Mouse (Mus musculus): ENCODE measurements around the gene Fmnl1. TPM values are rescaled to one million over a fixed set of nuclear protein-coding genes. Genes with fewer than 3 reads are reported as not detected.

Fmnl1 gene
- polyA plus RNA-seq, 1 experiment from 2014 or later: 7.5 TPM

- Histone ChIP-seq H3K4me2 (no peak overlapping the region), H3K9me3 (no peaks in the 10 kb centered on the region), H3K36me3 (replicated peaks) (no peaks in the 10 kb centered on the region), H3K4me1 (peaks cover 45% of the 10 kb centered on the region), H3K4me3 (no peak overlapping the region), H3K9ac (no peak overlapping the region), H3K27ac (peak overlapping the region; percentile 32; the same call in 1 of the 2 replicates), H3K27me3 (replicated peaks) (peaks cover 3% of the 10 kb centered on the region; the same call in 1 of the 2 replicates)
- 24% methylated on average over 9 of the region's 9 CpGs for WGBS
- no peak for ATAC-seq (replicated peaks)
These were observed 2.1 kb upstream of the Fmnl1 start for GRCm38 (mm10) chr11:103168690-103169390.

- Histone ChIP-seq H3K27me3 (replicated peaks) (peaks cover 3% of the 10 kb centered on the region; the same call in 1 of the 2 replicates), H3K9me3 (no peaks in the 10 kb centered on the region), H3K4me1 (peaks cover 52% of the 10 kb centered on the region), H3K27ac (peak overlapping the region; percentile 72; the same call in 1 of the 2 replicates), H3K4me3 (peak overlapping the region; percentile 54), H3K4me2 (peak overlapping the region; percentile 86), H3K36me3 (replicated peaks) (no peaks in the 10 kb centered on the region), H3K9ac (peak overlapping the region; percentile 80; the same call in 1 of the 2 replicates)
- 78% methylated on average over 5 of the region's 5 CpGs for WGBS
- no peak for ATAC-seq (replicated peaks)
These were observed 1.2 kb upstream of the Fmnl1 start for GRCm38 (mm10) chr11:103169664-103170063.

- peak; percentile 10; the same call in 1 of the 2 replicates for ATAC-seq (replicated peaks)
- Histone ChIP-seq H3K36me3 (replicated peaks) (no peaks in the 10 kb centered on the region), H3K4me3 (peak overlapping the region; percentile 54), H3K9me3 (no peaks in the 10 kb centered on the region), H3K4me1 (peaks cover 56% of the 10 kb centered on the region), H3K27me3 (replicated peaks) (peaks cover 3% of the 10 kb centered on the region; the same call in 1 of the 2 replicates), H3K27ac (peak overlapping the region; percentile 72), H3K4me2 (peak overlapping the region; percentile 86), H3K9ac (peak overlapping the region; percentile 80)
- 39% methylated on average over 3 of the region's 3 CpGs for WGBS
These were observed 805 bp upstream of the Fmnl1 start for GRCm38 (mm10) chr11:103170111-103170493.

GRCm38 (mm10) chr11:103171286-103171620, 346 bp downstream of the Fmnl1 start:
- Histone ChIP-seq H3K9ac (peak overlapping the region; percentile 80), H3K4me2 (peak overlapping the region; percentile 86), H3K4me1 (peaks cover 56% of the 10 kb centered on the region), H3K27me3 (replicated peaks) (peaks cover 3% of the 10 kb centered on the region; the same call in 1 of the 2 replicates), H3K36me3 (replicated peaks) (no peaks in the 10 kb centered on the region), H3K9me3 (no peaks in the 10 kb centered on the region), H3K27ac (peak overlapping the region; percentile 72; the same call in 1 of the 2 replicates), H3K4me3 (peak overlapping the region; percentile 54)
- WGBS: 2% methylated on average over 23 of the region's 23 CpGs
- no peak for ATAC-seq (replicated peaks)

GRCm38 (mm10) chr11:103171703-103172391, 940 bp downstream of the Fmnl1 start:
- Histone ChIP-seq H3K27ac (no peak overlapping the region), H3K4me2 (peak overlapping the region; percentile 86), H3K27me3 (replicated peaks) (peaks cover 3% of the 10 kb centered on the region; the same call in 1 of the 2 replicates), H3K4me1 (peaks cover 56% of the 10 kb centered on the region), H3K9ac (peak overlapping the region; percentile 80; the same call in 1 of the 2 replicates), H3K4me3 (peak overlapping the region; percentile 54), H3K9me3 (no peaks in the 10 kb centered on the region), H3K36me3 (replicated peaks) (no peaks in the 10 kb centered on the region)
- no peak for ATAC-seq (replicated peaks)
- 51% methylated on average over 9 of the region's 9 CpGs for WGBS

- H3K9me3 ChIP-seq: no peaks in the 10 kb centered on the region
These were observed 1.6 kb downstream of the Fmnl1 start for GRCm38 (mm10) chr11:103172392-103173040.

GRCm38 (mm10) chr11:103173041-103173770, 2.3 kb downstream of the Fmnl1 start:
- WGBS: 84% methylated on average over 7 of the region's 7 CpGs
- H3K27me3 ChIP-seq (replicated peaks): no peaks in the 10 kb centered on the region; the same call in 1 of the 2 replicates
- H3K4me2 ChIP-seq: peak overlapping the region; percentile 86
- no peaks in the 10 kb centered on the region for H3K36me3 ChIP-seq (replicated peaks)
- H3K4me1 ChIP-seq: peaks cover 56% of the 10 kb centered on the region
- no peak overlapping the region; the same call in 1 of the 2 replicates for H3K4me3 ChIP-seq
- no peak overlapping the region for H3K27ac ChIP-seq
- 0 out of 2 replicates have a peak overlapping the region, but pooled peaks have one; percentile 2 for H3K9ac ChIP-seq
- no peak for ATAC-seq (replicated peaks)
- H3K9me3 ChIP-seq: no peaks in the 10 kb centered on the region

More at GRCm38 (mm10) chr11:103172392-103173040, 1.6 kb downstream of the Fmnl1 start:
- H3K4me1 ChIP-seq: peaks cover 56% of the 10 kb centered on the region
- H3K27me3 ChIP-seq (replicated peaks): no peaks in the 10 kb centered on the region; the same call in 1 of the 2 replicates
- H3K9ac ChIP-seq: 0 out of 2 replicates have a peak overlapping the region, but pooled peaks have one; percentile 80
- 67% methylated on average over 6 of the region's 6 CpGs for WGBS
- ATAC-seq (replicated peaks): no peak
- no peak overlapping the region for H3K27ac ChIP-seq
- peak overlapping the region; percentile 54 for H3K4me3 ChIP-seq
- no peaks in the 10 kb centered on the region for H3K36me3 ChIP-seq (replicated peaks)
- H3K4me2 ChIP-seq: peak overlapping the region; percentile 86

- Histone ChIP-seq H3K4me1 (peaks cover 55% of the 10 kb centered on the region), H3K9me3 (no peaks in the 10 kb centered on the region), H3K27ac (no peak overlapping the region), H3K4me3 (no peak overlapping the region), H3K27me3 (replicated peaks) (no peaks in the 10 kb centered on the region; the same call in 1 of the 2 replicates), H3K36me3 (replicated peaks) (no peaks in the 10 kb centered on the region), H3K4me2 (no peak overlapping the region), H3K9ac (no peak overlapping the region)
- no peak for ATAC-seq (replicated peaks)
- 93% methylated on average over 11 of the region's 11 CpGs for WGBS
These were observed 3.0 kb downstream of the Fmnl1 start for GRCm38 (mm10) chr11:103173771-103174344.

- Histone ChIP-seq H3K9ac (no peak overlapping the region), H3K9me3 (no peaks in the 10 kb centered on the region), H3K36me3 (replicated peaks) (no peaks in the 10 kb centered on the region), H3K27ac (no peak overlapping the region), H3K4me3 (no peak overlapping the region), H3K27me3 (replicated peaks) (no peaks in the 10 kb centered on the region; the same call in 1 of the 2 replicates), H3K4me2 (no peak overlapping the region), H3K4me1 (peaks cover 49% of the 10 kb centered on the region)
- ATAC-seq (replicated peaks): no peak
- 78% methylated on average over 5 of the region's 5 CpGs for WGBS
These were observed 3.5 kb downstream of the Fmnl1 start for GRCm38 (mm10) chr11:103174411-103174832.

- Histone ChIP-seq H3K4me1 (peaks cover 44% of the 10 kb centered on the region), H3K27ac (no peak overlapping the region), H3K36me3 (replicated peaks) (no peaks in the 10 kb centered on the region), H3K9ac (no peak overlapping the region), H3K27me3 (replicated peaks) (no peaks in the 10 kb centered on the region), H3K4me2 (no peak overlapping the region), H3K9me3 (no peaks in the 10 kb centered on the region), H3K4me3 (no peak overlapping the region)
- ATAC-seq (replicated peaks): no peak
- 60% methylated on average over 8 of the region's 8 CpGs for WGBS
These were observed 4.0 kb downstream of the Fmnl1 start for GRCm38 (mm10) chr11:103174891-103175391.
